Mouse (Mus musculus): ENCODE measurements around the gene Rbm18. TPM values are rescaled to one million over a fixed set of nuclear protein-coding genes. Genes with fewer than 3 reads are reported as not detected.

Gene Rbm18
- total RNA-seq, 2 experiments from 2014 or later = 21.7 to 37.8 TPM

- ATAC-seq (ENCODE audit: poor library complexity, severe bottlenecking) = no peak
These were observed 61.4 kb downstream of the Rbm18 start for GRCm38 (mm10) chr2:36075210-36075609.

- no peak for ATAC-seq (ENCODE audit: poor library complexity, severe bottlenecking)
These were observed 62.8 kb downstream of the Rbm18 start for GRCm38 (mm10) chr2:36073781-36074180.

DNA sequence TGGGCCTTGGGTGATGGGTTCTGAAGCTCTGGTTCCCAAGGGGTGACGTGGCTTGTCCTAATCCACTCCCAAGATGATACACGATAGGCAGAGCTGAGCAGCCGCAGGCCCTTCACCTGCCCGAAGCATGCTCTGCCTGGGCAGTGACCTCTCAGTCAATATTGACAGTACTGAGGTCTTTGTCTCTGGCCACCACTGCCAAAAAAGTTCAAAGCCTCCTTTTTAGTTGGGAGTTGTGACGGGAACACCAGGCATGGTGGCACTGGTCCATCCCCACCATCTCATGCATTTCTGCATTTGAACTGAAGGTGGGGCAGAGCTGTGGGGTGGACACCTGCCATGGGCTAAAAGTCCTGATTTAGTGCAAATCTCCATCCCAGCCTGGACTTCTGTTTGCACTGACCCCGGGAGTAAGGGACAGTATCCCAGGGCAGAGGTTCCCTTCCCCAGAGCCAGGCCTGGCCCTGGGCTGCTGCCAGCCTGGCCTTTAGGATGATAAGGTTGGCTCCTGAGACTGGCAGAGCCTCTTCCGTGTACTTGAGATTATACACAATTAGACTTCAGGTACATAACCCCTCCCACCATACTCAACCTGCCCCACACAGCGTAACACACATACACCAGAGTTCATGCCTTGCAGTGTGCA is 64.8 kb downstream of the Rbm18 start:
- no peak for ATAC-seq (ENCODE audit: poor library complexity, severe bottlenecking)

DNA sequence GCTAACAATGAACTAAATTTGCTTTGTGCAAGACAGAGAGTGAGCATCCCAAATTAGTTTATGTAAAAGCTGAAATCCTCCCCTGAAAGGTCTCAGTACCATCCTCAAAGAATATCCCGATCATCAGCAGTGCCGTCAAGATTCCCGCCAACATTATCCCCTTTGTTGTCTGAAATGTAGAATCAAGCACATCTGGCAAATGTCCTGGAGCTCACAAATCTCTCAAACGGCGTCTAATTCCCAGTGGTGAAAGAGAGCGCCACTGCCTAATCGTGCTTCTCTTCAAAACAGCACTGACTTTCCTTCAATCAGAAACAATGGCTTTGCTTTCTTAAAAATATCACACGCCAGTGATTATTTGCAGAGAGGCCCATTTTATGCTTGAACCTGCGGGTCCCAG is 69.4 kb downstream of the Rbm18 start:
- no peak for ATAC-seq (ENCODE audit: poor library complexity, severe bottlenecking)

Other genes with a start within 250 kb of the Rbm18 start
- not detected in 2 replicates for gene Ttll11, start 156.9 kb downstream of the Rbm18 start, total RNA-seq (2015)
- gene Ttll11, start 156.9 kb downstream of the Rbm18 start, total RNA-seq (2017) = 0.48 TPM in 1 of 2 replicates, not detected in the other
- gene Ndufa8, start 87.4 kb downstream of the Rbm18 start, total RNA-seq (2015) = 87.6 and 88.1 TPM in 2 replicates
- gene Ndufa8, start 87.4 kb downstream of the Rbm18 start, total RNA-seq (2017) = 35.7 and 48.5 TPM in 2 replicates
- gene Morn5, start 87.3 kb downstream of the Rbm18 start, total RNA-seq (2015) = 0.25 TPM in 1 of 2 replicates, not detected in the other
- gene Morn5, start 87.3 kb downstream of the Rbm18 start, total RNA-seq (2017) = not detected in 2 replicates
- not detected in 2 replicates for gene Lhx6, start 31.4 kb downstream of the Rbm18 start, total RNA-seq (2015)
- gene Lhx6, start 31.4 kb downstream of the Rbm18 start, total RNA-seq (2017) = not detected in 2 replicates
- 9.3 and 10.1 TPM in 2 replicates for gene Mrrf, start 384 bp downstream of the Rbm18 start, total RNA-seq (2015)
- 22.5 and 23.6 TPM in 2 replicates for gene Mrrf, start 384 bp downstream of the Rbm18 start, total RNA-seq (2017)
- gene Ptgs1, start 93.7 kb upstream of the Rbm18 start, total RNA-seq (2015) = 20.2 and 21.3 TPM in 2 replicates
- 18.9 and 32.4 TPM in 2 replicates for gene Ptgs1, start 93.7 kb upstream of the Rbm18 start, total RNA-seq (2017)
- gene Olfr338, start 236.7 kb upstream of the Rbm18 start, total RNA-seq (2015) = not detected in 2 replicates
- not detected in 2 replicates for gene Olfr338, start 236.7 kb upstream of the Rbm18 start, total RNA-seq (2017)

Data from megakaryocyte, adult 5-6 weeks (primary cell).